Comparison of ENCODE assay signal across 29 mouse cellular contexts in the genomic region with DNA sequence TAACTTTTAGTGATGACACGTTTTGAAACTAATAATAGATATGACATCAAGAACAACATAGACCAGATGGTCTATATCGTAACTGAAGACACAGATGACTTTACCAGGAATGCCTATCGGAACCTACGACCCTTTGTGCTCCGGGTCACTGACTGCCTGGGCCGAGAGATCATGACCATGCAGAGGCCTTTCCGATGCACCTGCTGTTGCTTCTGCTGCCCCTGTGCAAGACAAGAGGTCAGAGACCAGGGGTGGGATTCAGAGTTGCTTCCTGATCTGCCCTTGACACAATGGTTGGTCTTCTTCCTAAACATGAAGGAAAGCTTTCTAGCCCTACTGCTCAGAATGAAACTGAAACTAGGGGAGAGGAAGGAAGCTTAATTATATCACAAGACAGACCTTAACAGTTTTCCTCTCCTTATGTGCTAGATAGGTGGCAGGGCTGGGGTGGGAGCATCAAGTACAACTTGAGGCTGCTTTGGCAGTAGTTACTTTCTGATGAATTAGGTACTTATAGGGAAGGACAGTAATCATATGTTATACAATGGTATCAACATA. TPM values are rescaled to one million over a fixed set of nuclear protein-coding genes. Genes with fewer than 3 reads are reported as not detected.
DNase-seq lines count a peak whose midpoint lies in the region; ATAC-seq and TF ChIP-seq lines count a peak whose summit lies in the region.
"Had no signal": no experiment of that assay in that cellular context is flagged by ENCODE, and none has a peak within 500 bp of the region (broad histone marks: within the 10 kb centered on the region; RNA-seq: fewer than 3 reads in every experiment).

No protein-coding gene starts in this region.

- H3K4me2 ChIP-seq in CH12.LX (ENCODE audit: insufficient read depth, low read depth, poor library complexity, severe bottlenecking), result peak overlapping the region; percentile 86; the same call in 1 of the 2 replicates
- H3K4me2 ChIP-seq in forebrain, embryonic 16.5 days (ENCODE audit: low read length), result no peak overlapping the region
- H3K4me2 ChIP-seq: forebrain, embryonic 15.5 days; heart, embryonic 13.5 days; hindbrain, embryonic 14.5 days; kidney, embryonic 15.5 days; limb, embryonic 13.5 days; liver, embryonic 11.5 days; lung, embryonic 15.5 days; neural tube, embryonic 12.5 days had no signal

- TF ChIP-seq RAD21 in CH12.LX (IDR thresholded peaks at IDR 0.05; ENCODE audit: low read depth, low read length), result no peak

- no peak overlapping the region for H3K27ac ChIP-seq in kidney, adult 2 months (ENCODE audit: insufficient read depth, low read depth, low read length)
- H3K27ac ChIP-seq in CH12.LX (ENCODE audit: insufficient read depth, low read depth), result no peak overlapping the region
- H3K27ac ChIP-seq in forebrain, embryonic 16.5 days (ENCODE audit: low read length), result no peak overlapping the region
- H3K27ac ChIP-seq: forebrain, embryonic 10.5 days; forebrain, embryonic 15.5 days; heart, embryonic 13.5 days; hindbrain, embryonic 14.5 days; kidney, embryonic 15.5 days; limb, embryonic 13.5 days; lung, embryonic 15.5 days; midbrain, embryonic 10.5 days; neural tube, embryonic 12.5 days had no signal

- TF ChIP-seq POLR2A in kidney, adult 2 months (IDR thresholded peaks at IDR 0.05; ENCODE audit: low read depth, low read length), result no peak
- TF ChIP-seq POLR2A in CH12.LX (IDR thresholded peaks at IDR 0.05; ENCODE audit: low read depth, low read length), result no peak

- H3K4me1 ChIP-seq in kidney, adult 2 months (ENCODE audit: control insufficient read depth, insufficient read depth, low read length), result no peaks in the 10 kb centered on the region
- peaks cover 0 to 10% of the 10 kb centered on the region in 2 experiments; a peak in 2 of 4 replicates for H3K4me1 ChIP-seq in CH12.LX (ENCODE audit: control insufficient read depth in 1 of 2, insufficient read depth in 2 of 2)
- no peaks in the 10 kb centered on the region for H3K4me1 ChIP-seq in forebrain, embryonic 16.5 days (replicated peaks; ENCODE audit: control insufficient read depth, insufficient read depth, low read length)
- H3K4me1 ChIP-seq: forebrain, embryonic 15.5 days; kidney, embryonic 15.5 days; lung, embryonic 15.5 days; midbrain, embryonic 10.5 days had no signal

- H3K9ac ChIP-seq in CH12.LX (ENCODE audit: insufficient read depth, low read depth), result no peak overlapping the region
- H3K9ac ChIP-seq in forebrain, embryonic 16.5 days (replicated peaks; ENCODE audit: low read depth, low read length), result no peak overlapping the region
- H3K9ac ChIP-seq: forebrain, embryonic 15.5 days; heart, embryonic 13.5 days; hindbrain, embryonic 14.5 days; kidney, embryonic 15.5 days; limb, embryonic 13.5 days; lung, embryonic 15.5 days; neural tube, embryonic 12.5 days had no signal

- in situ Hi-C loops in CH12.LX (cut with MboI; ENCODE audit: low pct_ligation_motif_present, low pct_unique_long_range_greater_than_20kb, low sequenced_read_pairs), result loop anchor here (10.0 to 25.0 kb wide), 3 partner anchors 130 to 400 kb away; a partner anchor contains a TSS

- 48% methylated on average over 7 of the region's 7 CpGs for WGBS in kidney, adult 2 months
- 90% methylated on average over 7 of the region's 7 CpGs for WGBS in forebrain, embryonic 16.5 days

- dilution Hi-C loops in CH12.LX (cut with MboI; ENCODE audit: extremely low pct_ligation_motif_present, extremely low pct_unique_long_range_greater_than_20kb, low sequenced_read_pairs), result no loop called here

- ATAC-seq in inflammation-experienced regulatory T-cells, adult 6 months, result peak; percentile 67
- no peak for ATAC-seq in erythroid progenitor cell, adult 5-6 weeks (replicated peaks; ENCODE audit: low FRiP score, poor library complexity, severe bottlenecking)
- no peak for ATAC-seq in forebrain, embryonic 16.5 days
- ATAC-seq: forebrain, embryonic 15.5 days; Patski had no signal

- TF ChIP-seq EP300 in CH12.LX (IDR thresholded peaks at IDR 0.05; ENCODE audit: low read length), result peak; percentile 50; the same call in 1 of the 2 replicates

- no peak overlapping the region for H3K4me3 ChIP-seq in kidney, adult 2 months (ENCODE audit: insufficient read depth, low read depth, low read length)
- peak overlapping the region in 1 of 3 experiments; percentile 53 for H3K4me3 ChIP-seq in CH12.LX (replicated peaks in 1 of 3; ENCODE audit: low read depth in 2 of 3, low read length in 2 of 3, poor library complexity in 1 of 3)
- H3K4me3 ChIP-seq in forebrain, embryonic 16.5 days (replicated peaks; ENCODE audit: low read length), result no peak overlapping the region
- H3K4me3 ChIP-seq: forebrain, embryonic 10.5 days; forebrain, embryonic 15.5 days; heart, embryonic 13.5 days; kidney, embryonic 15.5 days; limb, embryonic 13.5 days; lung, embryonic 15.5 days; midbrain, embryonic 10.5 days; myocyte; neural tube, embryonic 12.5 days had no signal

- H3K79me2 ChIP-seq in CH12.LX (replicated peaks; ENCODE audit: control insufficient read depth, extremely low read depth, insufficient read depth, poor library complexity, severe bottlenecking), result no peaks in the 10 kb centered on the region

- peak; percentile 17 for DNase-seq in kidney, adult 2 months
- no peak for DNase-seq in kidney, adult 18-20 months
- DNase-seq in CH12.LX (ENCODE audit: extremely low read depth), result no peak
- peak; percentile 23 for DNase-seq in mesoderm, embryonic 11.5 days (ENCODE audit: low read depth, low spot score)
- DNase-seq in spleen, postnatal 36 days (ENCODE audit: low spot score in 2 of 2), result no peak
- DNase-seq: adrenal gland, postnatal 10 days; B cell, adult 2 months; cerebellum, adult 11 months; cerebellum, postnatal 10 days; gastrocnemius, postnatal 10 days; heart, postnatal 10 days; kidney, postnatal 25 days; right cerebral cortex, postnatal 4 days had no signal

- no peak for TF ChIP-seq CTCF in kidney, adult 2 months (conservative IDR thresholded peaks at IDR 0.05; ENCODE audit: insufficient read depth, insufficient read length, low read depth, low read length)
- no peak for TF ChIP-seq CTCF in CH12.LX (conservative IDR thresholded peaks at IDR 0.05 in 1 of 2, IDR thresholded peaks at IDR 0.05 in 1 of 2; ENCODE audit: low read depth in 2 of 2, low read length in 2 of 2)

- H3K9me3 ChIP-seq in CH12.LX (replicated peaks; ENCODE audit: low read length), result no peaks in the 10 kb centered on the region
- H3K9me3 ChIP-seq in forebrain, embryonic 16.5 days (ENCODE audit: control insufficient read depth, low read length), result no peaks in the 10 kb centered on the region
- H3K9me3 ChIP-seq: forebrain, embryonic 10.5 days; forebrain, embryonic 15.5 days; heart, embryonic 13.5 days; kidney, embryonic 15.5 days; limb, embryonic 13.5 days; lung, embryonic 15.5 days; midbrain, embryonic 10.5 days; neural tube, embryonic 12.5 days had no signal

- no peaks in the 10 kb centered on the region for H3K36me3 ChIP-seq in kidney, adult 2 months (ENCODE audit: control insufficient read depth, insufficient read depth, low read length)
- no peaks in the 10 kb centered on the region for H3K36me3 ChIP-seq in CH12.LX (replicated peaks in 1 of 2; ENCODE audit: control insufficient read depth in 1 of 2, insufficient read depth in 1 of 2, low read length in 1 of 2)
- no peaks in the 10 kb centered on the region for H3K36me3 ChIP-seq in forebrain, embryonic 16.5 days (ENCODE audit: control insufficient read depth, insufficient read depth)
- H3K36me3 ChIP-seq: forebrain, embryonic 10.5 days; forebrain, embryonic 15.5 days; heart, embryonic 13.5 days; kidney, embryonic 15.5 days; limb, embryonic 13.5 days; lung, embryonic 15.5 days; midbrain, embryonic 10.5 days; neural tube, embryonic 12.5 days had no signal

- H3K27me3 ChIP-seq in kidney, adult 2 months (replicated peaks; ENCODE audit: control insufficient read depth, insufficient read depth, low read length), result no peaks in the 10 kb centered on the region
- H3K27me3 ChIP-seq in CH12.LX (replicated peaks), result no peaks in the 10 kb centered on the region
- H3K27me3 ChIP-seq in forebrain, embryonic 16.5 days (replicated peaks; ENCODE audit: control insufficient read depth, insufficient read depth, low read length), result no peaks in the 10 kb centered on the region
- H3K27me3 ChIP-seq: forebrain, embryonic 15.5 days; heart, embryonic 13.5 days; kidney, embryonic 15.5 days; limb, embryonic 13.5 days; lung, embryonic 15.5 days; neural tube, embryonic 12.5 days; Patski had no signal

TF ChIP-seq in CH12.LX, 34 proteins besides CTCF, POLR2A, EP300 and RAD21 (continues in another document):
- no peak for TF ChIP-seq GABPA (IDR thresholded peaks at IDR 0.05; ENCODE audit: insufficient replicate concordance, low read depth, low read length)
- no peak for TF ChIP-seq SIN3A (IDR thresholded peaks at IDR 0.05; ENCODE audit: low read length)
- TF ChIP-seq MYC (IDR thresholded peaks at IDR 0.05; ENCODE audit: low read depth, low read length), result no peak
- no peak for TF ChIP-seq MXI1 (IDR thresholded peaks at IDR 0.05; ENCODE audit: low read depth, low read length)
- TF ChIP-seq RCOR1 (conservative IDR thresholded peaks at IDR 0.05; ENCODE audit: low read depth, low read length), result 0 out of 2 replicates have a peak, but pooled peaks have one; percentile 38
- no peak for TF ChIP-seq NRF1 (IDR thresholded peaks at IDR 0.05; ENCODE audit: low read depth, low read length)
- TF ChIP-seq IRF4 (IDR thresholded peaks at IDR 0.05; ENCODE audit: low read depth, low read length), result peak; percentile 63
- 0 out of 2 replicates have a peak, but pooled peaks have one; percentile 22 for TF ChIP-seq BHLHE40 (IDR thresholded peaks at IDR 0.05; ENCODE audit: low read depth, low read length)

RNA-seq across cellular contexts. Expression of a gene that starts 27.6 kb away (rescaled TPM):
- 11.0 and 11.7 TPM in 2 replicates for polyA plus RNA-seq in kidney, adult 2 months (2012; rRNA removed)
- not detected in 2 replicates for total RNA-seq in CH12.LX (2012; rRNA removed)
- total RNA-seq in CH12.LX (2014; rRNA removed), result 0.07 TPM in 1 of 2 replicates, not detected in the other
- polyA plus RNA-seq in CH12.LX (2012; ENCODE audit: insufficient read length, low read depth), result 0.10 TPM in 1 of 2 replicates, not detected in the other
- polyA plus RNA-seq in inflammation-experienced regulatory T-cells, adult 6 months (2017; shearing (Covaris generic)), result 1 to 10 TPM; 3.0 to 4.1 (median 3.3) TPM
- total RNA-seq in erythroid progenitor cell, adult 5-6 weeks (2015; ENCODE audit: low replicate concordance), result 0.36 and 8.0 TPM in 2 replicates
- total RNA-seq in erythroid progenitor cell, adult 5-6 weeks (2017; ENCODE audit: low replicate concordance), result 3.7 and 3.9 TPM in 2 replicates
- polyA plus RNA-seq in forebrain, embryonic 16.5 days (2015; fragmentation: Nextera tagmentation; extraction: Ambion mirVana), result 1.3 and 1.4 TPM in 2 replicates
- total RNA-seq: MEL had no signal

RNA-seq across cellular contexts. Expression of a gene that starts 57.2 kb away (rescaled TPM):
- 11.3 and 11.4 TPM in 2 replicates for polyA plus RNA-seq in kidney, adult 2 months (2012; rRNA removed)
- total RNA-seq in CH12.LX (2012; rRNA removed) (not detected in 2 replicates), CH12.LX (2014; rRNA removed) (not detected in 2 replicates)
- polyA plus RNA-seq in CH12.LX (2012; ENCODE audit: insufficient read length, low read depth), result not detected in 2 replicates
- polyA plus RNA-seq in inflammation-experienced regulatory T-cells, adult 6 months (2017; shearing (Covaris generic)), result 1 to 10 TPM; 2.9 to 8.6 (median 3.7) TPM
- total RNA-seq in erythroid progenitor cell, adult 5-6 weeks (2015; ENCODE audit: low replicate concordance), result not detected in 2 replicates
- 0.13 TPM in 1 of 2 replicates, not detected in the other for total RNA-seq in erythroid progenitor cell, adult 5-6 weeks (2017; ENCODE audit: low replicate concordance)
- polyA plus RNA-seq in forebrain, embryonic 16.5 days (2015; fragmentation: Nextera tagmentation; extraction: Ambion mirVana), result 9.2 and 12.8 TPM in 2 replicates
- total RNA-seq: MEL had no signal

Comparison
In these comparisons a context has a peak if more than half of its experiments do, and no peak if none do; other contexts are left out.
1. DNase-seq: peak in kidney, adult 2 months (single experiment) and mesoderm, embryonic 11.5 days (single experiment); none in kidney, adult 18-20 months (single experiment), CH12.LX (single experiment) and spleen, postnatal 36 days (0 of 2).